Mouse (Mus musculus) brain, embryonic 14.5 days (tissue): ENCODE measurements around the gene Inf2. TPM values are rescaled to one million over a fixed set of nuclear protein-coding genes. Genes with fewer than 3 reads are reported as not detected.
A peak's percentile ranks its signal among the peaks of the same experiment; 100 is the strongest.

ENCODE experiments used
- DNase-seq: peaks from one replicate; pipeline ENCODE4 v3.0.0-alpha.2; 2011; ENCODE audit warnings: low read depth
- CTCF ChIP-seq: fragments of 200-500 bp; IDR thresholded peaks from 2 replicates; pipeline ENCODE4 v1.5.1; 2012; ENCODE audit warnings: inconsistent platforms, mild to moderate bottlenecking, moderate library complexity, borderline replicate concordance; ENCODE audit not compliant: insufficient read depth, insufficient read length; ENCODE audit errors: extremely low read depth
- POLR2A ChIP-seq: fragments of 200-500 bp; IDR thresholded peaks from 2 replicates; pipeline ENCODE4 v1.6.1; 2012; ENCODE audit warnings: mild to moderate bottlenecking, inconsistent platforms, borderline replicate concordance; ENCODE audit not compliant: poor library complexity, insufficient read depth, insufficient read length, severe bottlenecking; ENCODE audit errors: extremely low read depth
- polyA plus RNA-seq: library from polyadenylated mRNA; depleted of rRNA; stranded (reverse); fragments of >200 nt; gene quantifications from 2 replicates; pipeline ENCODE4 v1.2.3, GENCODE M21; 2012

Inf2 gene
- polyA plus RNA-seq, 1 experiment = 8.4 TPM

GRCm38 (mm10) chr12:112593951-112594915, 5.6 kb downstream of the Inf2 start:
- no peak for TF ChIP-seq POLR2A
- no peak for TF ChIP-seq CTCF
- no peak for DNase-seq

- TF ChIP-seq POLR2A (no peak), CTCF (no peak)
- DNase-seq = peak; percentile 69
Measured at GRCm38 (mm10) chr12:112594989-112595388, 6.4 kb downstream of the Inf2 start.

GRCm38 (mm10) chr12:112595626-112596025, 7.0 kb downstream of the Inf2 start:
- no peak for DNase-seq
- TF ChIP-seq CTCF = no peak
- no peak for TF ChIP-seq POLR2A

GRCm38 (mm10) chr12:112596454-112596853, 7.9 kb downstream of the Inf2 start:
- no peak for DNase-seq
- TF ChIP-seq POLR2A (no peak), CTCF (no peak)

- TF ChIP-seq CTCF (no peak), POLR2A (no peak)
- DNase-seq = no peak
Measured at GRCm38 (mm10) chr12:112596891-112597500, 8.4 kb downstream of the Inf2 start.

GRCm38 (mm10) chr12:112597618-112598017, 9.0 kb downstream of the Inf2 start:
- no peak for DNase-seq
- TF ChIP-seq POLR2A = no peak
- TF ChIP-seq CTCF = no peak

GRCm38 (mm10) chr12:112599198-112599597, 10.6 kb downstream of the Inf2 start:
- DNase-seq = no peak
- TF ChIP-seq CTCF (no peak), POLR2A (no peak)

GRCm38 (mm10) chr12:112599942-112600611, 11.5 kb downstream of the Inf2 start:
- TF ChIP-seq CTCF (no peak), POLR2A (no peak)

GRCm38 (mm10) chr12:112604022-112604421, 15.4 kb downstream of the Inf2 start:
- TF ChIP-seq CTCF = no peak
- TF ChIP-seq POLR2A = no peak
- DNase-seq = no peak

More at GRCm38 (mm10) chr12:112599942-112600611, 11.5 kb downstream of the Inf2 start:
- no peak for DNase-seq

GRCm38 (mm10) chr12:112604709-112605649, 16.4 kb downstream of the Inf2 start:
- DNase-seq = peak; percentile 65
- TF ChIP-seq POLR2A (no peak), CTCF (peak; percentile 47; the same call in 1 of the 2 replicates)

GRCm38 (mm10) chr12:112605766-112606165, 17.2 kb downstream of the Inf2 start:
- TF ChIP-seq POLR2A (no peak), CTCF (peak; percentile 90)
- peak; percentile 74 for DNase-seq
